Mouse (Mus musculus) left cerebral cortex, adult 18-20 months (tissue): ENCODE results near the gene Dlx6. TPM values are rescaled to one million over a fixed set of nuclear protein-coding genes. Genes with fewer than 3 reads are reported as not detected.

Experiments used
- total RNA-seq, 2 experiments: library from RNA; stranded (reverse); gene quantifications; 2 replicates each; pipeline ENCODE4 v1.2.3; 2021

Dlx6 gene
- total RNA-seq, 2 experiments from 2014 or later: 12.7 to 12.8 TPM

Other genes starting within 250 kb of the Dlx6 start
- 1 to 10 TPM; 8.5 to 8.9 TPM for gene Dlx5, start 18.8 kb downstream of the Dlx6 start, total RNA-seq
- 1 to 10 TPM; 6.1 to 6.7 TPM for gene Sdhaf3, start 92.7 kb downstream of the Dlx6 start, total RNA-seq